Mouse (Mus musculus) gastrocnemius, postnatal 36 days (tissue): ENCODE results near the gene Gm4214. TPM values are rescaled to one million over a fixed set of nuclear protein-coding genes. Genes with fewer than 3 reads are reported as not detected.
"Not testable (repeated sequence)": the region's sequence is repeated elsewhere in the genome, so short reads cannot be mapped to it uniquely, and the experiment has no call there.

Experiments
- DNase-seq, 2 experiments: peaks; one replicate each; pipeline ENCODE4 v3.0.0; 2022
- intact Hi-C: fragments of 180-260 bp; cut with DNase I; formaldehyde crosslinking; loops from one replicate; pipeline ENCODE4 v1.15.1; 2025
- long read RNA-seq, 2 experiments: library from polyadenylated mRNA; stranded (forward); transcript quantifications; one replicate each; pipeline ENCODE4 v2.0.0; 2021
- total RNA-seq, 2 experiments: library from RNA; stranded (reverse); gene quantifications; 2 replicates each; pipeline ENCODE4 v1.2.3; 2021

Gm4214 gene
- total RNA-seq, result not detected
- long read RNA-seq, experiment 1, result 0 reads
- long read RNA-seq, experiment 2, result 0 reads

DNA sequence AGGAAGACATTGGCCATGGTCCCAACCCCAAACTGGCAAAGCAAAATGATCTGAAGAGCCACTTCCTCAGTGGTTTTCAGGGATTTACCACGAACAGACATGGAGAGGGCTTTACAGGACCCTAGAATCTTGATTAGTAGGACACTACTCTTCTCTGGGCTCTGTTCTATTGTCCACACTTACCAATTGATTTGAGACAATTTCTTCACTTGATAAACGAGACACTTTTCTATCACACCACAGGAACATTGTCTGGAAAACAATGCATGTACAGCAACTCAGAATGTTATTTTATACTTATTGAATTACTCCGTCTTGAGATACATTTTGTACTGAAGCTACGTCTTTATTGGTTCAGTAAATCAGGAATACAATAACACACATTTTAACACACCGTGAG is at the start of gene Gm4214:
Gm4214 (minus strand) TSS at position 101 of the 400 bp plus-strand sequence.
- DNase-seq, intact Hi-C loops: not testable (repeated sequence)

DNA sequence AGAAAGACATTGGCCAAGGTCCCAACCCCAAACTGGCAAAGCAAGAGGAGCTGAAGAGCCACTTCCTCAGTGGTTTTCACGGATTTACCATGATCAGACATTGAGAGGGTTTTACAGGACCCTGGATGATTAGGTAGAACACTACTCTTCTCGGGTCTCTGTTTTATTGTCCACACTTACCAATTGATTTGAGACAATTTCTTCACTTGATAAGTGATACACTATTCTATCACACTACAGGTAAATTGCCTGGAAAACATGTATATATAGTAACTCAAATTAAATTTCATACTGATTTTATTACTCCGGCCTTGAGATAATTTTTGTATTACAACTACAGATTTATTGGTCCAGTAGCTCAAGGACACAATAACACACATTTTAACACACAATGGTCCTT is 35.4 kb upstream of the Gm4214 start, which contains the start of gene Gm4216:
Gm4216 (minus strand) TSS at position 101 of the 400 bp plus-strand sequence.
- intact Hi-C loops, DNase-seq: not testable (repeated sequence)

Other genes starting within 250 kb of the Gm4214 start
- not detected for gene Vmn1r157, start 223.0 kb downstream of the Gm4214 start, total RNA-seq
- not detected for gene Vmn1r158, start 193.9 kb downstream of the Gm4214 start, total RNA-seq
- not detected for gene Vmn1r159, start 141.1 kb downstream of the Gm4214 start, total RNA-seq
- gene Vmn1r160, start 113.4 kb downstream of the Gm4214 start, total RNA-seq, result not detected
- gene Gm4216, start 35.2 kb upstream of the Gm4214 start, total RNA-seq, result not detected
- not detected for gene Vmn1r163, start 70.9 kb upstream of the Gm4214 start, total RNA-seq
- gene Gm8720, start 82.8 kb upstream of the Gm4214 start, total RNA-seq, result not detected
- not detected for gene Gm10662, start 159.8 kb upstream of the Gm4214 start, total RNA-seq
- gene Vmn1r165, start 232.7 kb upstream of the Gm4214 start, total RNA-seq, result not detected